Mouse (Mus musculus) spleen, postnatal 4 days (tissue): ENCODE data around the gene Herc3.

Experiments used
- DNase-seq, 2 experiments: peaks; one replicate each; pipeline ENCODE4 v3.0.0; 2022; ENCODE audit warnings: low spot score in 2 of 2

Gene Herc3

DNA sequence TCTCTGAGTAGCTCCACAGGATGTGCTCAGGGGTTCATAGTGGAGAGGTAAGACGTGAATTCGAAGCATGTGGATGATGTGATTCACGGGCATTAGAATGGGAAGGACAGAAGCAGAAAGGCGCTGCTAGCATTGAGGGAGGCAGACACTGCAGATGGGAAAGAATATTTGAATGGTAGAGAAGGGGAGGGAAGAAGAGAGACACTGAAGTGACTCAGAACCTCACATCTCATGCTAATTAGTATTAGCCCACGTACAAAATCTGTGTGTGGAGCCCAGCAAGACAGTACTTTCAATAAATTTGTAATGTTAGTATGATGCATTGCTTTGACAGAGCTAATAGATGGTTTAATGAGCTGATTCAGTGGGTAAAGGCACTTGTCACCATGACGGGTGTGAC is 89.5 kb downstream of the Herc3 start:
- DNase-seq: no peak

- no peak for DNase-seq
These were observed 90.4 kb downstream of the Herc3 start for GRCm38 (mm10) chr6:58921623-58922022.

DNA sequence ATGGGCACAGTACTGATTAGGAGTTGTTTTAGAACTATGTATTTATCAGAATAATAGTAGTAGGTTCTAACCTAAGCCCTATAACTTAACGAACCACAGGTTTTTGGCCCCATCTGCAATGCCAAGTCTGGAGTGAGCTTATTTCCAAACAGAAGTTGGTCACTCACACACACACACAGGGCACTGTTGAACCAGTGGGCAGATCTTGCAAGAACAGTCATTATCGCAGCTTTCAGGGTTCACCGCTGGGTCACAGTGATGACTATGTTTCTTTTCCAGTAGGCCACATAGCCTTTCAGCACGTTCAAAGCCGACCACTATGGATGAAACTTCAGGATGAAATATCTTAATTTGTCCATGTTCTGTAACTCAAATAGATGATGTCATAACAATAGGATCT is 91.2 kb downstream of the Herc3 start:
- DNase-seq: no peak

- DNase-seq: no peak
These were observed 96.6 kb downstream of the Herc3 start for GRCm38 (mm10) chr6:58927881-58928280.

GRCm38 (mm10) chr6:58929911-58930431 is 98.7 kb downstream of the Herc3 start:
- no peak for DNase-seq

DNA sequence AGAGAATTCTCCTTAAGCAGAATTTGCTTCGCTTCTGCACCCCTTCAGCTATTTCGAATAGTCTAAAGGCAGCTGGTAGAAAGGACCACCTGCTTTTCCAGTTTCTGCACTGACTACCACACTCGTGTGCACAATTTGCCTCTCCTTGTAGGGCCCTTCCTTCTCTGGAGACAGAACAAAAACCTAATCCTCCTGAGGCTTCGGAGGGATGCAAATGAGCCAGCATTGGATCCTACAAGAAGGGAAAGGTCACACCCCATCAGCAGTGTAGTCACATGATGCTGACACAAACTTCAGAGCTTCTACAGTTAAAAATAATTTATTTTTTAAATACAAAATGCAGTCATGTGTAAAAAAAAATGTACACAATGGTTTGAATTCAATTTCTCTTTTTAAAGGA is 99.9 kb downstream of the Herc3 start:
- no peak for DNase-seq

DNA sequence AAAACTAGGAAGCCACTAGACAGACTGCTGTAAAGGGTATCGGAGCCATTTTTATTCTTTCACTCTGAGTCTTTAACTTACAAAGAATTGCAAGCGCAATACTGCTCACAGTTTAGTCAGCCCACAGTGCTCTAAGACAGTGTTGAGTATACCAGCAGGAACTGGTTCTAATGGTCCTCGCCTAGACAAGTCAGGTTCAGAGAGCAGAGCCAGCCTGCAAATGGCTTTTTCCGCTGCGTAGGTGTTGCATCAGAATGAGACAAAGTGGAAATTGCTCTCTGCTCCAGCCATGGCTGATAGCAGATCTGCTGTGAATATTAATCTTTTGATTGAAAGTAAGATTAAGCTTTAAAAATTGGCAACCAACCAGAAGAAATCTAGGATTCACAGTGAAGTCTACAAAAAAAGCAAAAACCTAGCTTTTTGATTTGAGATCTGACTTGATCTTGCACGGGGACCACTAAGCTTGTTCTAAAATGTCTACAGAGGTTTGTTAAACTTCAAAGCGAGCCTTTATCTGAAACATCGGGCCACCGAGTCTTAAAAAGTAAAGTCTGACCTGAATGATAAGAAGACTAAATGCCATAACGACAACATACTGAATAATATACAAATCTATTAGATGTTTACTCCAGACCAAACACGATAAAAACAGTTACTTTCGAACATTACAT is 101.4 kb downstream of the Herc3 start:
- no peak for DNase-seq

DNA sequence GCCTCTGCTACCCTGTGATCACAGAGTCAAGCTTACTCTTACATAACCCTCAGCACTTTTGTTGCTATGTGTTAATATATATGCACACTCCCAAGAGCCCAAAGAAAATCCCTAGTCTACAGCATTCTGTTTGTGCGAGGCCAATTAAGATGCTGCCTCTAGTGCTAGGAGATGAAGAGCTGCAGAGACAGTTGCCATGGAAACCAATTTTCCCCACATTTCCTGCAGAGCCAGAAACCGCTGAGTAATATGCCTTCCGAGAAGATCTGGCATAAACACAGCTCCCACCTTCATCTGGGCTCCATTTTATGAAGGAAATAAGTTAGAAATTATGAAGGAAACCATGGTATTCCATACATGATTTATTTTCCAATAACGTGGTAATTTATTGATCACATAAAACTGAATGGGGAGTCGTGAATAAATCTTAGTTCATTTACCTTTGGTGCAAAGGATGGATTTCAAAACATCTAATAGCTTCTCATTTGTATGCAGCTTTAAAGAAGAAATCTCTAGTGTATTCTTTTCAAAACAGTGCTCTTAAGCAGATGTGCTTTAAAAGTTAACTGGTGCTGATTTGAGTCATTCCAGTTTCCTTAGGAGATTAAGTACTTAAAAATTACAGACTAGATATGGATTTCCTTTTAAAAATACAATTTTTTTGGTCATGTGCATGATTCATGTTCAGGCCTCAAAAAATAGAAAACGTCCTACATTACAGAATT is 102.1 kb downstream of the Herc3 start:
- DNase-seq: no peak

GRCm38 (mm10) chr6:58934144-58934543 is 102.9 kb downstream of the Herc3 start:
- DNase-seq: no peak

- DNase-seq: no peak
These were observed 106.5 kb downstream of the Herc3 start for GRCm38 (mm10) chr6:58937726-58938125.

- no peak for DNase-seq
These were observed 111.0 kb downstream of the Herc3 start for GRCm38 (mm10) chr6:58942276-58942675.

GRCm38 (mm10) chr6:58943958-58944357 is 112.7 kb downstream of the Herc3 start:
- DNase-seq: no peak

DNA sequence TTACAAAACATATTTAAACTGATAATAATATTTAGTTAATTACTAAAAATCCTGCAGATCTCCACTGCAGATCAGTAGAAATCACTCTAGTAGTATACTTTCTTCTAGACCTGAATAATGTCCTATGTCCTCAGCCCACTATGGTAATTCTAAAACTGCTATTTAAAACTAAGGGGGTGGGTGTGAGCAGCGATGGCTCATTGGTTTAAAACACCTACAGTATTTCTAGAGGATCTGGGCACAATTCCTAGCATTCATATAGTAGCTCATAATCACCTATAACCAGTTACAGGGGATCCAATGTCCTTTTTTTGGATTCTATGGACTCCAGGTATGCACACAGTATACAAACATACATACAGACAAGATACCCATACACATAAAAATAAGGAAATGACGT is 115.0 kb downstream of the Herc3 start:
- DNase-seq: no peak

- DNase-seq: no peak
These were observed 115.6 kb downstream of the Herc3 start for GRCm38 (mm10) chr6:58946840-58947239.

DNA sequence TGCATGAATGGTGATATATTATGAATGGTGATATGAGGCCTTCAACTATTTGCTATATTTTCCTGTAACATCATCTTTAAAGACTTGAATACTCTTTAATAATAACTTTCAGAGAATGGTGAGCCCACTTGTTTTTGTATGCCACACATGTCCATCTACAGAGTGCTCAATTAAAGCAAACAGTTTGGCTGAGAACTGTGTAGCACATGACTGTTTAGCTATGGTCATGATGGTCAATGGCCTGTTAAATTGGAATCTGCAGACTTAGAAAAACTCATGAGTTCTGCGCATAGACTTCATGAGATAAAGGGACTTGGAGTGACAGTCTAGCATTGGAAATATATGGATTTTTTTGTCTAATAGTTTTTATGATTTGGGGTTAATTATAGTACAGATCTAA is 119.1 kb downstream of the Herc3 start:
- DNase-seq: no peak

DNA sequence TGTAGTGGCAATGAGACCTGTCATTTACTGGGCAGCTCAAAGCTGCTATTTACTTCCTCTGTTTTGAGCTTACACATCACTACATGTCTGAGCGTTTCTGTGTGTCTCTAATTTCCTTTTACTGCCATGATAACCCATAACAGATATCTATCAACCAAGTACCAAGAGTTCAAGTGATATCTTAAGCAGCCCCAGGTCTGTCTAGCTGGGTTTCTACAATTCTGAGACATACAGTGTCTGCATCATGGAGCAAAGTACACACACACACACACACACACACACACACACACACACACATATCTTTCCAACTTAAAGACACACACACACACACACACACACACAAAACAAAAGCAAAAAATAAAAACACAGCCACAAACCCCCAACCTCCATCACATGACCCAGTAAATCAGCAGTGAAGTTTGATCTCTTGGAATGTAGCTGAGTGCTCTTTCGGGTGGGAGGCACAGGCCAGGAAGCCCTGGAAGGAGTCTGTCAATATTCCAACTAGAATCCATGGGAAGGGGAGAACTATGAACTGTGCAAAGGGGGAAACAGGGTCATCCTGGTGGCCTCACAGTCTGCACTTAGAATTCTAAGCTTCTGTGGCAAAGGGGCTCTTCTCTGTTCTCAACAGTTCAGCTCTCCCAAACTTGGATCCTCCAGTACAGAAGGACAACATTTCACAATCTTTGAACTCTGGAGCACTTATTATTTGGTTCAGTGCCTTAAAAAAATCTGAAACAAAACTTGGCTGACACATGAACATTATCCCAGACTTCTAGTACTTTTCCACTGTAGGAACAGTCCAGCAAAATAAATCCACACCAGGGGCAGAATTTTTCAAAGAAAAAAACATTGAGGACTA is 120.1 kb downstream of the Herc3 start:
- no peak for DNase-seq

DNA sequence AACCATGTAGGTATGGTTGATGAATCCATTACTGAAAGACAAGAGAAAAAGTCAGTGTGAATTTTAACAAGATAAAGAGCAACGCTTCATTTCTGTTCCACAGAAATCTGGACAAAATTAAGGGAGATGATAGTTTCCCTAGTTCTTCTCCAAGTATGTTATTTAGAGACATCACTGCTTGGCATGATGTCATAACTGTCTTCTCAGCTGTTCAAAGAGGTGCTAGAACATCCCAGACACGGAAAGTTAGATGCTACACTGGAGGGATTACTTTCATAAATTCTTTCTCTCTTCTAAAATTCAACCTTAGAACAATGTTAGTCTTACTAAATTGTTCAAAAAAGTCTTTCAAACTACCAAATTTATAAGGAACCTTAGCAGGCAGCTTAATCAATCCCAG is 129.3 kb downstream of the Herc3 start:
- no peak for DNase-seq

GRCm38 (mm10) chr6:58962691-58963090 is 131.4 kb downstream of the Herc3 start:
- no peak for DNase-seq

DNA sequence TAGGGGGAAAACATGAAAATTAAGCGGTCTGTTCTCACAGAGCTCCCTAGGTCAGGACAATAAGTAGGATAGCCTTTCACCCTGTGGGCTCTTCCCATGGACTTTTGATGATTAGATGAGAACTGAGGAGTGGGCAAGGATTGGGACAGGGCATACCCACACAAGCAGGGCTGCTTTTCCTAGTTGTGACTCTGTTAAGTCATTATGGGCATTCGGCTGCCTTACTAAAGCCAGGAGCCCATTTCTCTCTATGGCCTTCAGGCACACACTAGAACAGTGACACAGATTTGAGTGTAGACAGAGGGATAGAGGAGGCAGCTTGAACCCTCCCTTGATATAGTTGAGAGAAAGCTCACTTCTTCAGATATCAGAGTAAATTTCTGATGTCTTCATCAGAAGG is 132.8 kb downstream of the Herc3 start:
- DNase-seq: no peak

DNA sequence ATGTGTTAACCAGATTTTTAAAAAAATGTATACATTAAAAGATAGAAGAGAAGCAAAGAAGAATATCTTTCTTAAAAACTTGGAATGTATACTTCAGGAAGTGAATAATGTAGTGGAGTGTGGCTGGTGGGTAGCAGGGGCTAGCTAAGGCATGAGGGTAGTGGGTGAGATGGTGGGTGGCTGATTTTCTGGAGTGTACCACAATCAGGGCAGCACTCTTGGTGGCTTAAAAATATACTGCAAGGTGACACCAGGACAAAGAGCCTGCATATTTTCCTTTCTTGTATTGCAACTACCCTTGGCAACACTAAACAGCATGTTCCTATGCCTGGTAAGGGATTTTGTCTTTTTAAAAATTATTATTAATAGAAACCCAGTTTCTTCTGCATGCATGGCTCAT is 133.3 kb downstream of the Herc3 start:
- DNase-seq: no peak

- no peak for DNase-seq
These were observed 134.0 kb downstream of the Herc3 start for GRCm38 (mm10) chr6:58965071-58965831.

- DNase-seq: no peak
These were observed 137.0 kb downstream of the Herc3 start for GRCm38 (mm10) chr6:58968272-58968671.
